Mouse (Mus musculus): ENCODE measurements at regions not wholly inside any gene's neighbourhood (a gene's known extent, or its start where the extent isn't known, plus 50 kb on each side); places are given as distances from the start of the nearest gene placed in this dataset.

DNA sequence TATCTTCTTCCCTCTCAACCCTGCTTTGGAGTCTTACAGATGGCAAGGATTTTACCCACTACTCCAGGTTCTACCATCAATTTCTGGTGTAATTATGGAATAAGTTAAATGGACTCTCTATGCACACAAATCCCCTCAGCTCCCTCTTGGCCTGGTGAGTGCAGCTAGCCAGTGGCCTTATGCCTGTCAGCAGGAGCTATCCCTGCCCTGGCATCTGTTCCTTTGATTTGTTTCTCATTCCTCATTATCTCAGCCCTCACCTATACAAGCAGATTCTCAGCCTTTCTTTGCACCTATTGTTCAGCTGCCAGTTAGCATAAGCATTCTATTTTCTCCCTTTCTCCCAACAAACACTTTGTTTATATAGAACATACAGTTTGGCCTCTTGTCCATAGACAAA is 150.3 kb downstream of the Rnf152 start:
- DNase-seq, result no peak

DNA sequence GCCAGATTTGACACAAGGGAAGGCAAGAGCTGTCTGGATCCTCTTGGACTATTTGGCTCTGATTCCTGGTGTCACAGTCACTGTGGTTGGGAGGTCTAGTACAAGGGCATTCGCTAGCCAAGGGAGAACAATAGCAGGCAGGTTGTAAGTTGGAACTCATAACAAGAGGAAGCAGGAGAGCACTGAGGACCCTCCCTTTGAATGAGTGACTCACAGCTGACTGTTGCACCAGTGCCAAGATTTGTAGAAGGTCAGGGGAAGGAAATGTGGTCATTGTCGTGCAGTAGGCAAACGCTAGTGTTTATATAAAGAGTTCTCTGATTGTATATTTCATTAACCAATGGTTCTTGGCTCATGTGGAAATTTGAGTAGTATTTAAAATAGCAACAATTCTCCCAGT is 157.2 kb downstream of the Rnf152 start:
- peak; percentile 10 for DNase-seq

DNA sequence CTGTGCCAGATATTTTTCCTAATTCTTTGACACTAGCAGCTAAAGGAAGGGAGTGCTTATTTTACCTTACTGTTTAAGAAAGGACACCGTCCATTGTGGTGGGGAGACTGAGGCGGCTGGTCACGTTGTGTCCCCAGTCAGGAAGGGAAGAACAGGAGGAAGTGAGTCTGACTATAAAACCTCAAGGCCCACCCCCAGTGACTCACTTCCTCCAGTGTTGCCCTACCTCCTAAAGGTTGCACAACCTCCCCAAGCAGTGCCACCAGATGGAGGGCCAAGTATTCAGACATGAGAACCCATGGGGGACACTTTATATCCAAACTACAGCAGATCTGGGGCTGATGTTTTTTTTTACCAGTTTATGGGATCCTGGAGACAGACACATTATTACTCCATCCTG is 165.4 kb downstream of the Rnf152 start:
- DNase-seq, result no peak

DNA sequence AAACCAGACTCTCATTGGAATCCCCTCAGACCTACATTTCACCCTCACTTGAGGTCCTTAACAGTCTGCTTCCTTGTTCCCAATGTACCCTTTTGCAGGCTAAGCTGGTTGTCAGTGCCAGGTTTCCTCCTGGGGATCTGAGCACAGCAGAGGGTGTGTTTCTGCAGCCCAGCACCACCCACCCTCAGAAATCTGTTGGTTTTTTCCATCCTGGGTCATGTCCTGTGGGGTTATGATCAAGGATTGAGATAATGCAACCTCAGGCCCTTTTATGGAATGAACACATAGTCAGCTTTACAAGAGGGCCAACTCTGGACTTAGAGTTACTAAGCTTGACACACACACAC is 167.6 kb downstream of the Rnf152 start:
- no peak for DNase-seq

DNA sequence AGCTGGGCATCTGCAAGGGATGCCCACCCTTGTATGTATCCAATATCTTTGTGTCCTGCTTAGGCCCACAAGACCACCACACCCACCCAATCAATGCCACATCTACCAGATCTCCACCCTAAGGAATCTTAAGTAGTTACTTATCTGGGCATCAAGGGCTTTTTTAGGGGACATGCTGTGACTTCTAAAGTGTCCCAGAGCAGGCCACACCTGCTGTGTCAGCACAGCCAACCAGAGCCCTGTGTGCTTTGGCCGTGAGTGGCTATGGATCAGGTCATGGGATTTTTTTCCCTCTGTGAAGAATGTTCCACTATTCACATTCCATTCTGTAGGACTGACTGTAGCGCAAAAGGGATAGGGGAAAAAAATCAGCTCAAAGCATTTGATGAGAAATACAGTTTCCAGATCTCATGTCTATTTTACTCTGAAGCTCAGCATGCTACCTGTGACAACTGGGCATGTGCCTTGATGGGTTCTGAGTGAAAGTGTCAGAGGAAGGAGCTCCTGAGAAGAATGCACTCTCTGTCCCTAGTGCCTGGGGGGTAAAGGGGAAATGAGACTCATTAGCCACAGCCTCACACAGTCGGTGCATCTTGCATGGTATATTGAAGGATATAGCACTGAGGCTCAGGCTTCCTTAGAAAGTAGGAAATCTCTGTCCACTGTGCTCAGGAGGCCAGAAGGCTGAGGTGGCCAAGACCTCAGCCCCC is 168.1 kb downstream of the Rnf152 start:
- no peak for DNase-seq

DNA sequence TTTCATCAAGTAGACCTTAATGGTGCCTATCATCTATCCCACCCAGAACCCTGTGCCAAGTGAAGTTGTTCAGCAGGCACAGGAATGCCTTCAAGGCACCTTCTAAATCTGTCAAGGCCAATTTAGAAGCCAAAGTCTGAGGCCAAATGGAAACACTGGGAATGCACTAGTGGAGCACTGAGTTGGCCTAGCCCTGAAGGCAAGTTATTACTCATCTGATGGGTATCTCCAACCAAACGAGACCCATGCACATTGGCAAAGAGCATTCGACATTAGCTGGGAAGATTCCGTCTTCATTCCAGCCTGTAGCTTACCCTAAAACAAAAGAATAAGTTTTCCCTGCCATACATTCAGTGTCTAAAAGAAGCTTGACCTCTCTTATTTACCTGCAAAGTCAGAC is 172.0 kb downstream of the Rnf152 start:
- DNase-seq, result no peak

DNA sequence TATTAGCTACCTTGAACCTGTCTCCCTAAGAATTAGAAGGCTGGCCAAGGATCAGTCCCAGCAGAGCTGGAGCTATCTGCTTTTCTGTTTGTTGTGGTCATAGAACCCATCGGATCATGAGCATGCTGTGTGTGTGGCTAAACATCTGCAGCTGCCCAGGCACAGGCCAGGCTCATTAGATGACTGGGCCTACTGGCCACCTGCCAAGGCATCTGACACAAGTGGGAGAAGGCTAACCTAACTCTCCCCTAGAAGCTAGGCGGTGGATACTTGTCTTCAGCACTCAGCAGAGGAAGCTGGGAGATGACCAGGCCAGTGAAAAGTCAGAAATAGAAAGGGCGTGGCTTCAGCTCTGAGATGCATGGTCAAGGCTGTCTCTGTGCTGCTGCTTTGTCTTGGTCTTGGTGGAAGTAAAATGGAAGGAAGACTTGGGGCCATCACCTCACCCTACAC is 177.1 kb downstream of the Rnf152 start:
- DNase-seq, result peak; percentile 68

DNA sequence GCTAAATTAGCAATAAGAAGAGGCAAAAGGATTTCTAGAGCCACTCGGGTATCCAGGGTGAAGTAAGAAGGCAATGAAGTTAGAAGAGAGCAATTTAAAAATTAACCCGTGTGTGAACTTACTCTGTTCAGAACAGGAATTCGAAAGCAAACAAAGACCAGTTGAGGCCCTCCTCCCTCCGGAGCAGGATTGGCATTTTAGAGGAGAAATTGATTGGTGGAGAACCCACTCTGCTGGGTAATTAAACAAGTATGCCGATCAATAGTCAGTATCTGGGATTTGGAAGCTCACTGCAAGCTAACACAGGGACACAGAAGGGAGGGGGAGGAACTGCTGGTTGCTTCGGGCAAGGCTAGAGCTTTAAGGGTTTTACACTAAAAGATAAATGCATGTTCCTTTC is 177.7 kb downstream of the Rnf152 start:
- no peak for DNase-seq

DNA sequence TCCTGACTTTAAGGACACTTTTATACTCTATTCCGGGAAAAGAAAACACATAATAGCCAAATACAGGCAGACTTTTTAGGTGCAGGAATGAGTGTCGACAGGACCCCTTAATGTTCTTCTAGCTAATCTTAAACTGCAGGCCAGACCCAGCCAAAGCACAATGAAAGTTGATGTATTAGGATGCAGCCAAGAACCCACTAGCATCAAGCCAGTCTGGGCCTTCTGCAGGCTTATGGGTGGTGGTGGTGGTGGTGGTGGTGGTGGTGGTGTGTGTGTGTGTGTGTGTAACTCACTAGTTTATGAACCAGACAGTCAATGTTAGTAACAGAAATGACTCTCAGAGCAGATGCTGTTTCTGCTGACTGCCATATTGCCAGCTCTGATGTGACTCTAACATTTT is 178.6 kb downstream of the Rnf152 start:
- DNase-seq, result no peak

DNA sequence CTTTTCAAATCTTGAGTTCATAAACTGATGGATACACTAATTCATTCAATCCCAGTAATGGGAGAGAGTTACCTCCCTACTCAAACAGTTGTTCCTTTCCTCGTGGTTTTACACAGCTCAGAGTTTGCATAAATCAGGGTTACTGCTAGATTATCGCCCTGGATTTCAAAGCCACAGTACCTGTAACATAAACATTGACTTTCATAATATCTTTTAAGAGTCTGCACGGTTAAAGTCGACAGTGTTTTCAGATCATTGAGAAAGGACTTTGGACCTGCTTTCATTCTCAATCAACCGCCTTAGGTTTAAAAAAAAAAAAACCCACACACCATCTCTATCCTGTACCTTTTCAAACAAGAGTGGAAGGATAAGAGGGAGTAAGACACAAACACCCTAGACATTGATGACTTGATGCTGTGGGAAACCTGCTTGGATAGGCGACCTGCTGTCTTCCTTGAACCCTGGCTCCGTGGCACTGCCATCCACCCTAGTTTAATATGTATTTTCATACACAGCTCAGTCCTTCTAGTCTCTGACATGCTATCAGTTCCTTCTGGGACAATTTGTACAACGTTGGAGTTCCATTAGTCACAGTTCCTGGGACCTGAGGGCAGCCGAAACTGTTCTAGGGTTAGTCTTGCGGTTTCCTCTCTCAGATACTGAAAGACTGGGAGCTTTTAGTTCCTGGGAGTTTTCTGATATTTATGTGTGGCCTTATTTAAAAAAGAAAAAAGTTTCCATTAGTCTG is 179.3 kb downstream of the Rnf152 start:
- DNase-seq, result no peak

DNA sequence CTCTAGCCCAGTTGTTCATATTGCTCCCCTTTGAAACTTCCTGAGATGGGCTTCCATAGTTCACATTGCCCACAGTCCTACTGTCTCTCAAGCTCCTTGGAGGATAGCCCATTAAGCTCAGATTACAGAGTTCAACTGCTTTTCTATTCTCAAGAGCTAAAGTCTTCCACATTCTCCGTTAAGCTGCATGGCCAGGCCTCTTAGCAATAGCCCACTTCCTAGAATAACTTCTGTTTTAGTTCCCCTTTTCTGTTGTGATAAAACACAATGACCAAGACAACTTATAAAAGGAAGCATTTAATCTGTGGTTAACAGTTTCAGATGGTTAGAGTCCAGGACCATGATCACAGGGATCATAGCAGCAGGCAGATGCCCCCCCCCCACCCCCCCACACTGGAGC is 185.5 kb downstream of the Rnf152 start:
- DNase-seq, result no peak

DNA sequence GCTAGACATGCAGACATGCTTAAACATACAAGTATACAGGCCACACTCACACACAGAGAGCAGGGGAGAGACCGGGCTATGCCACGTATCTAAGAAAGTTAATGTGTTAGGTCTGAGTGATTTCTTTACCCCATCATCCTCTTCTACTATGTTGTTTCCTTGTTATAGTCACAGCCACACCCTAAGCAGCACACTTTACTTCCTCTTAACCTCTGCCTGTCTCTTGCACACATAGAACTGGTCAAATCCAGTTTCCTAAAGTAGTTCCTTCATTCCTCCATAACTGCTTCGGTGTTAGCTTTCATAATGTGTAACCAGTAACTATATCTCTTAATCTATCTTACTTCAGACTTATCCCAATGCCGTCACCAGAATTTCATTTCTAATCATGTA is 186.4 kb downstream of the Rnf152 start:
- DNase-seq, result no peak

DNA sequence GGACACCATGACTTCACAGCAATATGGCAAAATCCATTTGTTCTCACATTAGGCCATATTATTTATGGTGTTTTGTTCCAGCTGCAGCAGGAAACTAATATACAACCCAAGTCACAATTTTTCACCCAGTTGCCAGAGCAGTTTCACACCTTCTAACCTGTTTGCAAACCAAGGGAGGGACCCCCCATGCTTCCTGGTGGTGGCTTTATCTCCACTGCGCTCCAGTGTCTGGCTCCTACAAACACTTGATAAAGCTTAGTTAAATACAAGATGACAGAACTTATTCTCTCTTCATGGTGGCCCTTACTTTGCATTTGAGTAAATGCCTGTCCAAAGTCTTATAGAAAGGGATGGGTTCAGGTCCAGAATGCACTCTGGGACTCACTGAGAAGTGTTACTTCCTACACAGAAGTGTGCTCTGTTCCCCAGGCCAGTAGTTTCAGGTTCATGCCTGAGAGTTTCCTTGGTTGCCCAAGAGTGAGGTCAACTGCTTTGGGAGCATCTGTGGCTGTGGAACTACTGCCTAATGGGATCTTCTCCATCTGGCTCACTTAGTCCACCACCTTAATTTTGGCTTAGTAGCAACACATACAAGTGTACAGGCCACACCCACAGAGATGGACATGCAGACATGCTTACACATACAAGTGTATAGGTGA is 186.9 kb downstream of the Rnf152 start:
- no peak for DNase-seq

DNA sequence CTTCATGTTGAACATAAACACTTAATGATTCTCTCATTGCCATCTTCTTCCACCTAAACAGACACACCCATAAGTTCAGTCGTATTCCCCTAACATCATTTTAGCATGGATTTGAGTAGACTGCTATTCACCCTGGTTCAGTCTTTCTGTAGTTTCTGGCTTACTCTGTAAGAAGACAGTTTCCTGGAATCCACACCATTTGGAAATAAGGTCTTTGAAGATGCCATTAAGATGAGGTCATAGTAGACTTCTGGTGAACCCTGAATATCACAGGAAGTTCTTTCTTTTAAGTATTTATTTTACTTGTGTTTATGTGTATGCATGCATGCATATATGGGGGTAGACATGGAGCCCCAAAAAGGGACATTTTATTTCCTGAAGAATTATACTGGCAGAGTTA is 187.7 kb downstream of the Rnf152 start:
- no peak for DNase-seq

DNA sequence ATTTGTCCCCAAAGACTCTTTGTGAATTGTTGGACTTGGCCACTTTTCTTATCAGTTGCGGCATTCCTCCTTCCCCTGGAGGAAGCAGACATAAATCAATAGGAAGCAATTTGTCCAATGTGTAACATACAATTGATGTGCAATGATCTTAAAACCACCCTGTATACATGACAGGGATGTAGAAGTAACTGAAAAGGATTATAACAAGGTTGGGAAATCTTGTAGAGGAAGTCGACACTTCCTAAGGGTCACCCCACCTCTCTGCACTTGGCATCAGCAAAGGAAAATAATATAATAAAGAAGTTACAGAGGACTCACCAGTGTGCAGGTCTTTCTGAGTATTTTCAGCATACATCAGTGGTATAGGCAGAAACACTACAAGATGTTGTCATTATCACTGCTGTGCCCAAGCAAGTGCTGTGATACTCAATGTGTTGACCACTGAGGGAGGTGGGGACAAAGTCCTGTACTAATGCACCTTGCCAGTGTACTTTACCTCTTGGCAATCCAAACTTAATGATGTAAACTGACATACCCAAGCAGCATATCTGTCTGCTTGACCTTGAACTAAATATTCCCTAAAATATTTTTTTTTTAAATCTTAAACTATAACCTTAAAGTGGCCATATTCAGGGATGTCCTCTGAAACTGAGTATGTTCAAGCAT is 198.9 kb downstream of the Rnf152 start:
- DNase-seq, result no peak

DNA sequence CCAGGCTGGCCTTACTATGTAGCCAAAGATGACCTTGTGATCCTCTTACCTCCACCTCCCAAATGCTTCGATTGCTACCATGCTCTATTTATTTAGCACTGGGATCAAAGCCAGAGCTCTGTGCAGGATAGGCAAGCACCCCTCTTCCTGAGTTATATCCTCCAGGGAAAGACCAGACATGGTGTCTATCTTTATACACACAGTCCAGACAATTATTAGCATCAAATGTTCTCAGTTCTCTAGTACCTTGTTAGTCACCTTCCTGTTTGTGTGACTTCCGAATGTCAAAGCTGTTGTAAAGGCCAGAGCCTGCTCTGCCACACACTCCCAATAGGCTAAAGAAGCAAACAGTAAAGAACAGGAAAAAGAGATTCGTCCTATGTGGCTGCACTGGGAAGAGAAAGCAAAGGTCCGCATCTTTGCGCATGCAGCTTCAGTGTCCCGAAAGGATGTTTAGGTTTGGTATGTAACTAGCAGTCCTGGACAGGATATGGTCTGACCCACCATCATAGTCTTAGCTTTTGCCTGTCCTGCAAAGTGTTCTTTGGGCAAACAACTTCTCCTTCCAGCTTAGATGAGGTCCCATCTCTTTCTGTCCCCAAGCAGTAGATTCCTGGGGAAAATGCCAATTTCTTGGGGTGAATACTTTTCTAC is 204.2 kb downstream of the Rnf152 start:
- no peak for DNase-seq

DNA sequence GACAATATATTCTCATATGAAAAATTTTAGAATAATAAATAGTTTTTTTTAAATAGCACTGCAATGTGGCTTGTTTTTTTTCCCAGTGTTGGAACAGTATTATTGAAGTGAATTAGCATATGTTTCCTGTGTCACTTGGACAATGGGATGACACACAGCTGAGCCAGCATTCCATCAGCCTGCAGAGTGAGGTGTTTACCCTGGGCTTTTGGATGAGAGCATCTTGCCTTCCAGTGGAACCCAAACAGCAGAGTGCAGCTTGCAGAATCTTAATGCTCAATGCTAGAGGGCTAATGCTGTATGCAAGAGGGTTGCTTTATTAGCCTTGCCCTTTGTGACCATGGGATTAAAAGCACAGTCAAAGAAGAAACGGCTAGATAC is 205.1 kb downstream of the Rnf152 start:
- DNase-seq, result no peak

DNA sequence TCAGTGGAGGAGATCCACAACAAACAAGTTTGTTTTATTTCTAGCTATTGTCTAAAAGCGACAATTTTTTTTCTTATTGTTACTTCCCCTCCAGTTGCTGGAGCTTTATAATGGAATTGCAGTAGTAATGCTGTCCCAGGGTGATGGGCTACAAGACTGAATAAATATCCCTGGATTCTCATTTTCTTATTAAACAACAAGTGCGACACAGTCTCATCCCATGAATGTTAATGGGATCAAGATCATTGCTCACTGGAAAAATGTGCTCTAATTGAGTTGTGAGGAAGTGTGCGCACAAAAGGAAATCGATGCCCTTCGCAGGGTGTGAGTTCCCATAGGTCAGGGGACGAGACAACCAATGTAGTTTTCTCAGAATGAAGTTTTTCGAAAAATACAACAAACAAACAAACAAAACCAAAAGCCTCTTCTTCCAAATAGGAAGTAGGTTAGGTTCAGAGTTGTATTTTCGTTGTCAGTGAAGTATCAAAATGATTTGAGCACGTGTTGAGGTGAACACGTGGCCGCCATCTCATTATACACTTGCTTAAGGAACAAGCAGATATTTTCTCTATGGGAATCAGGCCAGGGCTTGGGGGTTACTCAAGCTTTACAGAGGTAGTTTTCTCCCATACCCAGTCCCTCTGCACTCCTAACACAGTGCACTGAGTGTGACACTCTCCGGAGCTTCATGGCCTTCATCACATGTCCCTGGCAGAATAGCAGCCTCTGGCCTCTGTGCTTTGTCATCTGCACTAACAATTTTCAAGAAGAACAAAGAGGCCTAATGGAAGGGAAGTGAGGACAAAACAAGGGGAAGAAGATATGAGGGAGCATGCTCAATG is 205.7 kb downstream of the Rnf152 start:
- no peak for DNase-seq

DNA sequence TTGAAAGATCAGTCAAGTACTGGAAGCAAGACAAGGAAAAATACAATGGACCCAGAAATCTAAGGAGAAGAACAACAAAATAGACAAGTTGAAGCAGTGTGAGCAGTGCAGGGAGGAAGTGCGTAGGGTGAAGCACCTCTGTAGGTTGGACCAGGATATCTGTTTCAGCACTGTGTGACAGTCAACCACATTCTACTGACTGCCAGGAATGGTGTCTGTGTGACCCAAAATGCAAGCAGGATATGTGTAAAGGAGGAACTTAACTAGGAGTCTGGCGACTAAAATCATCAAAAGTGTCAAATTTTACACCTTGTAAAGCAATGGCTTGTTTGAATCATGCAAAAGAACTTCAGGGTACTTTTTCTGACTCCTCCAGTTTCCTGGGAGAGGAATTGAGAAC is 207.7 kb downstream of the Rnf152 start:
- DNase-seq, result no peak

DNA sequence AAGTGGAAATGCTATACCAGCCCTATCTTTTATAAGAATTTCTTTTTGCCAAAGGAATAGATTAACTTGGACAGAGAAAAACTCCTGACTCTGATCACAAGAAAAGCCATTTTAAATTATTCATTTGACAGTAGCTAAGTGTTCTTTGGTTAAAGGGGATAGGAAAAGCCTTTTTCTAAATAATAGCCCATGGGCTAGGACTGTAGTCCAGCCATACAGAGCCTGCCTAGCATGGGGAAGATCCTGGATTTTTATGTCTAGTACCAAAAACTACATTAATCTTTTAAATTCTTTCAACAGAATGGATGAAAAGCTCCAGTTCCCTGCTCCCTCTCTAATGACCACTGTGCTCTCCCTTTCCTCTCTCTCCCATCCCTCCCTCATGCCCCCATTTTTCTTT is 208.5 kb downstream of the Rnf152 start:
- no peak for DNase-seq

DNA sequence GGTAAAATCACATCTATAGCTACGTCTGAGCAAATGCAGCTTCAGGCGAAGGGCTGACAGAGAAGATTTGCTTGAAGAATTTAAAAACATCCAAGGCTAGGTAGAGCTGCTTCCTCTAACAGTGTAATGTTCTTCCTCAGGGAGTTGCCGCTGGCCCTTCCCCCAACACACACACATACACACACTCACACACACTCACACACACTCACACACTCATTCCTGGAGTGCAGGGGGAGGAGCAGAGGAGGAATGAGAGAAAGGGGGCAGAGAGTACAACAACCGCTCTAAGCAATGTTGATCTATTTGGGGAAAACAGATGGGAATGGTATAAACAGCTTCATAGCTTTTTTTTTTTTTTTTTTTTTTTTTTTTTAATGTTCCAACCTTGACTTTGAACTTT is 232.6 kb downstream of the Rnf152 start:
- DNase-seq, result no peak

DNA sequence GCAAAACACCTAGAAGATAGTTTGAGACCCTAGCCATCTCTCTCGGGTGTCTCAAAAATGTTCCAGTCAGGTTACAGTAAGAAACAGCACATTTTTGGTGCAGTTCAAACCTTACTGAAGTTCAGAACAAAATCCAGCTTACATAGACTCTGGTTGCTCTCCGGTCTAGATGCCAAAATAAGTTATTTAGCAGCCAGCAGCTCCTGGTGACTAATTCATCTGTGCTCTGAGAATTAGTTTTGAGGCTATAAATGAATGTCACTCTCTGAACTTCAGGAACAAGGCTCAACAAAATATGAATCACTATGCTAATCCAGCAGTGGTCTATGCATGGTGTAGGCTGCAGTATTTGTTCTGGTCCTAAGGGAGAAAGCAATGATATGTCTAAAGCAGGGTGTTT is 238.6 kb downstream of the Rnf152 start:
- no peak for DNase-seq
